Mouse (Mus musculus) T-cell, adult 2 months (primary cell): ENCODE measurements around the gene Chdh.

Experiments
- DNase-seq: peaks from one replicate; pipeline ENCODE4 v3.0.0; 2022; ENCODE audit warnings: low spot score

Gene Chdh

GRCm38 (mm10) chr14:30054922-30055321 is 46.1 kb downstream of the Chdh start:
- DNase-seq: no peak

GRCm38 (mm10) chr14:30056031-30056766 is 47.4 kb downstream of the Chdh start:
- DNase-seq: no peak

GRCm38 (mm10) chr14:30064864-30065263 is 56.0 kb downstream of the Chdh start:
- DNase-seq: no peak

- DNase-seq: no peak
Measured at GRCm38 (mm10) chr14:30066752-30067151, 57.9 kb downstream of the Chdh start.

GRCm38 (mm10) chr14:30068566-30068965 is 59.7 kb downstream of the Chdh start:
- no peak for DNase-seq

- DNase-seq: no peak
Measured at GRCm38 (mm10) chr14:30075268-30075887, 66.6 kb downstream of the Chdh start.

- DNase-seq: no peak
Measured at GRCm38 (mm10) chr14:30078115-30078808, 69.4 kb downstream of the Chdh start.

GRCm38 (mm10) chr14:30079729-30080128 is 70.9 kb downstream of the Chdh start:
- DNase-seq: no peak
